Mouse (Mus musculus) cerebellum, postnatal 36 days (tissue): ENCODE data around the gene Map3k3.

Source experiments
- DNase-seq, 2 experiments: peaks; one replicate each; pipeline ENCODE4 v3.0.0; 2021 to 2022; ENCODE audit warnings: mixed read lengths in 2 of 2

Gene Map3k3

GRCm38 (mm10) chr11:106083708-106084701 is at the start of gene Map3k3:
Map3k3 (plus strand) TSS chr11:106084613.
- DNase-seq = peak; percentile 99

- no peak for DNase-seq
Measured at GRCm38 (mm10) chr11:106034986-106035385, 49.4 kb upstream of the Map3k3 start.

GRCm38 (mm10) chr11:106036548-106037417 is 47.6 kb upstream of the Map3k3 start, which contains the start of gene Dcaf7:
Dcaf7 (plus strand) TSS chr11:106036872.
- DNase-seq = peak; percentile 96 to 100

- peak; percentile 40 to 58 for DNase-seq
Measured at GRCm38 (mm10) chr11:106037418-106037751, 47.0 kb upstream of the Map3k3 start.

GRCm38 (mm10) chr11:106044349-106044748 is 40.1 kb upstream of the Map3k3 start:
- DNase-seq = no peak

GRCm38 (mm10) chr11:106045256-106045655 is 39.2 kb upstream of the Map3k3 start:
- DNase-seq = no peak

- DNase-seq = no peak
Measured at GRCm38 (mm10) chr11:106045780-106046179, 38.6 kb upstream of the Map3k3 start.

GRCm38 (mm10) chr11:106046584-106046983 is 37.8 kb upstream of the Map3k3 start:
- no peak for DNase-seq

- no peak for DNase-seq
Measured at GRCm38 (mm10) chr11:106053921-106054320, 30.5 kb upstream of the Map3k3 start.

GRCm38 (mm10) chr11:106054600-106054999 is 29.8 kb upstream of the Map3k3 start:
- DNase-seq = no peak

GRCm38 (mm10) chr11:106055341-106055740 is 29.1 kb upstream of the Map3k3 start:
- DNase-seq = no peak

- no peak for DNase-seq
Measured at GRCm38 (mm10) chr11:106056819-106057491, 27.5 kb upstream of the Map3k3 start.

GRCm38 (mm10) chr11:106058020-106058419 is 26.4 kb upstream of the Map3k3 start:
- DNase-seq = no peak

- no peak for DNase-seq
Measured at GRCm38 (mm10) chr11:106060549-106060948, 23.9 kb upstream of the Map3k3 start.

GRCm38 (mm10) chr11:106061311-106061710 is 23.1 kb upstream of the Map3k3 start:
- no peak for DNase-seq

- no peak for DNase-seq
Measured at GRCm38 (mm10) chr11:106063756-106064155, 20.7 kb upstream of the Map3k3 start.

- DNase-seq = no peak
Measured at GRCm38 (mm10) chr11:106065073-106065922, 19.1 kb upstream of the Map3k3 start.

GRCm38 (mm10) chr11:106065923-106066571 is 18.4 kb upstream of the Map3k3 start, which contains the start of gene Taco1:
Taco1 (plus strand) TSS chr11:106066061.
- DNase-seq = peak; percentile 95 to 97

- peak; percentile 42 to 54 for DNase-seq
Measured at GRCm38 (mm10) chr11:106066616-106067015, 17.8 kb upstream of the Map3k3 start.

GRCm38 (mm10) chr11:106073774-106074173 is 10.6 kb upstream of the Map3k3 start:
- no peak for DNase-seq

- DNase-seq = peak; percentile 66 to 74
Measured at GRCm38 (mm10) chr11:106076321-106076720, 8.1 kb upstream of the Map3k3 start.
